Mouse (Mus musculus) right cerebral cortex, postnatal 14 days (tissue): ENCODE measurements at regions not wholly inside any gene's neighbourhood (a gene's known extent, or its start where the extent isn't known, plus 50 kb on each side); places are given as distances from the start of the nearest gene placed in this dataset.

ENCODE experiments used
- DNase-seq: peaks from one replicate; pipeline ENCODE4 v3.0.0; 2022

- DNase-seq: no peak
These were observed 1383.4 kb downstream of the Defb40 start for GRCm38 (mm10) chr8:17594607-17595006.

- DNase-seq: no peak
These were observed 1387.9 kb downstream of the Defb40 start for GRCm38 (mm10) chr8:17590135-17590534.

- no peak for DNase-seq
These were observed 1389.9 kb downstream of the Defb40 start for GRCm38 (mm10) chr8:17588189-17588588.

- no peak for DNase-seq
These were observed 1390.7 kb downstream of the Defb40 start for GRCm38 (mm10) chr8:17587261-17587861.
